Mouse (Mus musculus) heart, embryonic 11.5 days (tissue): ENCODE data around the gene Gsk3a. TPM values are rescaled to one million over a fixed set of nuclear protein-coding genes. Genes with fewer than 3 reads are reported as not detected.

Experiments
- ATAC-seq: fragments of 200-750 bp; cut with Nextera tagmentation; replicated peaks from 2 replicates; pipeline ENCODE4 v1.8.0; 2017; ENCODE audit warnings: moderate library complexity; ENCODE audit not compliant: insufficient number of reproducible peaks, low FRiP score, low TSS enrichment
- H3K27ac ChIP-seq: fragments of 300-500 bp; sonication (generic); 2 replicates; pipeline ENCODE4 v1.5.1; 2014; ENCODE audit warnings: mild to moderate bottlenecking, low read depth, low read length
- H3K27me3 ChIP-seq: fragments of 300-500 bp; sonication (generic); 2 replicates; pipeline ENCODE4 v1.6.1; 2014; ENCODE audit warnings: mild to moderate bottlenecking, low read length, mixed read lengths; ENCODE audit not compliant: control insufficient read depth, insufficient read depth
- H3K36me3 ChIP-seq: fragments of 300-500 bp; sonication (generic); 2 replicates; pipeline ENCODE4 v1.6.1; 2014; ENCODE audit warnings: mild to moderate bottlenecking, low read length, moderate library complexity, mixed read lengths; ENCODE audit not compliant: control insufficient read depth, insufficient read depth
- H3K4me1 ChIP-seq: fragments of 300-500 bp; sonication (generic); 2 replicates; pipeline ENCODE4 v1.6.1; 2014; ENCODE audit warnings: low read length; ENCODE audit not compliant: control insufficient read depth, insufficient read depth
- H3K4me2 ChIP-seq: fragments of 300-500 bp; sonication (generic); 2 replicates; pipeline ENCODE4 v1.6.1; 2014; ENCODE audit warnings: mild to moderate bottlenecking, moderate library complexity
- H3K4me3 ChIP-seq: fragments of 300-500 bp; sonication (generic); 2 replicates; pipeline ENCODE4 v1.5.1; 2014; ENCODE audit warnings: low read depth, low read length
- H3K9ac ChIP-seq: fragments of 300-500 bp; sonication (generic); 2 replicates; pipeline ENCODE4 v1.6.1; 2014; ENCODE audit warnings: mild to moderate bottlenecking, low read depth, low read length, moderate library complexity
- H3K9me3 ChIP-seq: fragments of 300-500 bp; sonication (generic); replicated peaks from 2 replicates; pipeline ENCODE4 v1.6.1; 2016; ENCODE audit warnings: low read length; ENCODE audit not compliant: control insufficient read depth
- WGBS: fragments of 180-500 bp; shearing (Covaris S2); extraction: QIAGEN DNeasy Blood & Tissue Kit; methylation state at CpG from one replicate; pipeline ENCODE4 v1.1.7; 2014; ENCODE audit not compliant: insufficient replicate concordance; 5-methylcytosine and 5-hydroxymethylcytosine counted together
- polyA plus RNA-seq: library from polyadenylated mRNA; unstranded; fragments of >200 nt; fragmentation: Nextera tagmentation; extraction: Ambion mirVana; gene quantifications from 2 replicates; pipeline ENCODE4 v1.2.1, GENCODE M21; 2014

Gsk3a gene
- polyA plus RNA-seq, 1 experiment from 2014 or later: 11.6 TPM

DNA sequence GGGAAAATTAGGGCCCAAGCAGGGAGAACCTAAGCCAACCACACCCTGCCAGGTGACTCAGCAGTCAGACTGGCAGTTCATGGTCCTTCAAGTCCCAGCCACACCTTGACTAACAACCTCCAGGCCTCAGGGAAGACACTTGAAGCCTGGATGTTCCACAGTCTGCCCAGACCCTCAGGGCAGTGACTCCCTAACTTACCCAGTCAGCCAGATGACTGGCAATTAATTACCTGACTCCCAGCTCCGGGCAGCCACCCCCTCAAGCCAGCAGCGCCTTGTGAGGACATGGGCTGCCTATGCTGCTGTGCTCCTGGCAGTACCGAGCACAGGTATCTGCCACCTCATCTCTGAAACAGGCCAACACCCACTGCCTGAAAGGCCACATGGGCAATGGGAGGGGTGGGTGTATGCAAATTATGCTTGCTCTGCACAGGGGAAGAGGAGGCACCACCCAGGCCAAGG, 28.5 kb downstream of the Gsk3a start:
- H3K9ac ChIP-seq: no peak overlapping the region
- no peak overlapping the region; the same call in 1 of the 2 replicates for H3K4me2 ChIP-seq
- H3K27ac ChIP-seq: no peak overlapping the region
- peaks cover 3% of the 10 kb centered on the region; the same call in 1 of the 2 replicates for H3K36me3 ChIP-seq
- H3K9me3 ChIP-seq: no peaks in the 10 kb centered on the region
- H3K27me3 ChIP-seq: no peaks in the 10 kb centered on the region
- 0 out of 2 replicates have a peak, but pooled peaks cover 2% of the 10 kb centered on the region for H3K4me1 ChIP-seq
- ATAC-seq: 0 out of 2 replicates have a peak, but pooled peaks have one; percentile 40
- H3K4me3 ChIP-seq: no peak overlapping the region
- WGBS: 77% methylated on average over 3 of the region's 3 CpGs

DNA sequence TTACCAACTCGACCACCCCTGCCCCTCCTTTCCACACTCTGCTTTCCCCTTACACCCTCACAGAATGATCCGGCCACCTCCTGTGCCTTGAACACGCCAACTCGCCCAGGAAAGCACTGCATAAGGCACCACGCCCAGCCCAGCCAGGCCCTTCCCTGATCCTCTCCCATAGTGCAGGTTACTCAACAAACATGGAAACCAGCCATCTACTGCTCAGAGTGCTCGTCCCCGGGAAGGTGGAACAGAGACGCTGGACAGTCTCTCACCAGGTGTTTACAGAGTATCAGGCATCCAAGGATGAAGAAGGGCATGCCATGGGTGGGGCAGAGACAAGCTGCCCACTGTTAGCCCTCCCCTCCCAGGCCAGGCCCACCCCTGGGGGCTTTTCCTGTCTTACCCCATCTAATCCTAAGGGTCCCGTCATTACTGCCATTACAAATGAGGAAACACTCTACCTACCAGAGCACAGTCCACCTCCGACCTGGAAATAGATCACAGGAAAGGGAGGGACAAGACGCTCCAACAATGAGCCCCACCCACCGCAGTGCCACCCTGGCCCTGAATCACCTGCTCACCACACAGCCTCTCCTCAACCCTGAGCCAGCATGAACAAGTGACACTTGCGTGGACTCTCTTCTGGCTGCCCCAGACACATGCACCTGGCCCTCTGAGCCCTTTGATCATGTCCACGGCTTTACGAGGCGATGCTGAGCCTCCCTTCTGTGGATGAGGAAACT, 31.4 kb downstream of the Gsk3a start:
- Histone ChIP-seq H3K9me3 (no peaks in the 10 kb centered on the region), H3K4me1 (0 out of 2 replicates have a peak, but pooled peaks cover 2% of the 10 kb centered on the region), H3K27ac (no peak overlapping the region), H3K36me3 (peaks cover 5% of the 10 kb centered on the region; the same call in 1 of the 2 replicates), H3K4me2 (no peak overlapping the region), H3K27me3 (no peaks in the 10 kb centered on the region), H3K4me3 (no peak overlapping the region), H3K9ac (no peak overlapping the region)
- ATAC-seq: no peak
- WGBS: 88% methylated on average over 16 of the region's 16 CpGs

DNA sequence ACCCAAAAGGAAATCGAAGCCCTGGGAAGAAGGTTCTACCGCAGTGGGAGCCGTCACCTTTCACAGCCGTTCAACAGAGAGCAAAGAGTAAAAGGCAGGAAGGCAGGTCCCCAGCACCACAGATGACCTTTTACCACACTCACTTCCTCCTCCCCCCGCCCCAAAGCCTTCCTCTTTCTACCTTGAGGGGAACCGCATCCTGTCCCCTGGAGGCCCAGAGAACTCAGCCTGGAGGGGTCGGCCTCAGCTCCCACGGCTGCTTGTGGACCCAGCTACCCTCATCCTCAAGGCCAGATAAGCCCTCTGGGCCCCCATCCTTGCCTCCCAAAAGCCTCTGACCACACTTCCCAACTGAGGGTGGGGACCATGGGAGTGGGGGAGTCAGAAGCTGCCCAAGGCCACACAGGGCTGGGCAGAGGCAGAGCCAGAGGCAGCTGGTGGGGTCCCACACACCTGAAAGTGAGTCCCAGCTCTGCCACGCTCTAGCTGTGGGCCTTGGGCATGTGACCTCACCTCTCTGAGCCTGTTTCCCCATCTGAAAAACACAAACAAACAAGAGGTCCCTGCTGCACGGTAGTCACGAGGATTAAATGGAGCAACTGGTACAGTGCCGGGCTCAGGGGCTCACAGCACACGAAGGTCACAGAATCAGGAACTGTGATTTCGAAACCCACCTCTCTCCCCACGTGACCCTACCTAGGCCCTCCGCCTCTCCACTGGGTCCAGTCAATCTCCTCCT, 32.1 kb downstream of the Gsk3a start:
- no peaks in the 10 kb centered on the region for H3K27me3 ChIP-seq
- ATAC-seq: no peak
- no peak overlapping the region for H3K4me2 ChIP-seq
- 0 out of 2 replicates have a peak overlapping the region, but pooled peaks have one; percentile 34 for H3K9ac ChIP-seq
- WGBS: 80% methylated on average over 16 of the region's 16 CpGs
- 0 out of 2 replicates have a peak, but pooled peaks cover 2% of the 10 kb centered on the region for H3K4me1 ChIP-seq
- H3K9me3 ChIP-seq: no peaks in the 10 kb centered on the region
- H3K4me3 ChIP-seq: no peak overlapping the region
- H3K36me3 ChIP-seq: peaks cover 4% of the 10 kb centered on the region; the same call in 1 of the 2 replicates
- no peak overlapping the region for H3K27ac ChIP-seq

DNA sequence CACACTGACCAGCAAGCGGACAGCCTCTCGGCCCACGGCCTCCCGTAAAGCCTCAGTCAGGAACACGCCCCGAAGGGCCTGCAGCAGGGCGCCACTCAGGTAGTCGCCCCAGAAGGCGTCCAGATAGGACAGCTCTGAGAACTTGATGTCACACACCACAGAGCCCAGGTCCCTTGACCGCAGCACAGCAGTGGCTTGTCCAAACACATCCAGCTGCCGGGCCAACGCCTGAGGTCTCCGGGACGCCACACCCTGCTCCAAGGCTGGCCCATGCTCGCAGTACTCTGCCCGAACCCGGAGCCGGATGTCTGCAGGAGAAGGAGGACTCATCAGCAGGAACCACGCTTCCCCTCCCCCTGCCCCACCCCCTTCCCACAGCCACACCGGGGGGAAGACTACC, 34.0 kb downstream of the Gsk3a start:
- Histone ChIP-seq H3K27ac (no peak overlapping the region), H3K27me3 (no peaks in the 10 kb centered on the region), H3K4me2 (no peak overlapping the region), H3K4me3 (no peak overlapping the region), H3K36me3 (0 out of 2 replicates have a peak, but pooled peaks cover 2% of the 10 kb centered on the region), H3K9ac (no peak overlapping the region), H3K4me1 (0 out of 2 replicates have a peak, but pooled peaks cover 2% of the 10 kb centered on the region), H3K9me3 (no peaks in the 10 kb centered on the region)
- WGBS: 85% methylated on average over 20 of the region's 20 CpGs
- ATAC-seq: no peak

DNA sequence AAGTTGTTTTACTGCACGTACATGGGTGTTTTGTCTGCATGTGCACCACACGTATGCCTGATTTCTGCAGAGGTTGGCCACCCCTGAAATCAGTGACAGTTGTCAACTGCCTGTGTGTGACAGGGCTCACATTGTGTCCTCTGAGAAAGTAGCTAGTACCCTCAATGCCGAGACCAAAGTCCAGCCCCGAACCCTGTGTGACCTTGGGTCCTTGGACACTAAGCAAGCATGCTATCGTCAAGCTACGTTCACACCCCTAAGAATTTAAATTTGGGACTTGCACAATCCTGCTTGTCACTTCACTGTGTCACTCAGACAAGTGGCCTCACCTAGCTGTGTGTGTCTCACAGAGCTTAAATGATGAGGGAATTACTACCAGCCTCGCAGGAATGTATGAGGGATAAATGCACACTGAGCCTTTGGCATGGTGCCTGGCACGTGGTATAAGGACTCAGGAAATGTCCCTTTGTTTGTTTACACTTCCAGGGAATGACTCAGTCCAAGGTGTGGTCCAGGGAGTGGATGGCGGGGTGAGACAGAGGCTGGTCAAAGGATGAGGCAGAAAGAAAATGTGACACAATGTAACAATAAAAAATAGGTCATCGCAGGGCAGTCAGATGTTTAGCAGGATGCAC, 40.1 kb downstream of the Gsk3a start:
- H3K27ac ChIP-seq: 0 out of 2 replicates have a peak overlapping the region, but pooled peaks have one; percentile 6
- WGBS: 56% methylated on average over 10 of the region's 10 CpGs
- H3K9ac ChIP-seq: no peak overlapping the region
- 0 out of 2 replicates have a peak, but pooled peaks cover 2% of the 10 kb centered on the region for H3K27me3 ChIP-seq
- 0 out of 2 replicates have a peak, but pooled peaks cover 4% of the 10 kb centered on the region for H3K4me1 ChIP-seq
- H3K4me2 ChIP-seq: no peak overlapping the region
- 0 out of 2 replicates have a peak, but pooled peaks cover 2% of the 10 kb centered on the region for H3K36me3 ChIP-seq
- ATAC-seq: no peak
- no peak overlapping the region for H3K4me3 ChIP-seq
- no peaks in the 10 kb centered on the region for H3K9me3 ChIP-seq

DNA sequence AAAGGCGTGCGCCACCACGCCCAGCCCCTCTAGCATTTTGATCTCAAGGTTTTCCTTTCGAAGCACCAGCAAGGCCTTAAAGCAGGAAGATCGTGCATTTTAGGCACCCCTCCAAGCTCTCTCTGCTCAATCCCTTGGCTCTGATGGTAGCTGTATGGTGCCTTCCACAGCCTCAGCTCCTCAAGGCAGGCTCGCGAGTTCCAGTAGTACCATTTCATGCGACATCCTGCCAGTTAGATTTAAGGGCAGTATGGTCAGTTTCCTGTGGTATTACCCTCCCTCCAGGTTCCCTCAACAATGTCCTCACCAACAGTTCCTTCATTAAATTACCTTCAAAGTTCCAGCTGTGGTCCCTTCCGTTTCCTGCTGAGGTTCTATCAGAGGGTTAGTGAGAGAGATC, 41.5 kb downstream of the Gsk3a start:
- Histone ChIP-seq H3K4me2 (no peak overlapping the region), H3K4me3 (no peak overlapping the region), H3K9ac (no peak overlapping the region), H3K27me3 (0 out of 2 replicates have a peak, but pooled peaks cover 2% of the 10 kb centered on the region), H3K27ac (no peak overlapping the region), H3K36me3 (no peaks in the 10 kb centered on the region), H3K9me3 (no peaks in the 10 kb centered on the region), H3K4me1 (0 out of 2 replicates have a peak, but pooled peaks cover 4% of the 10 kb centered on the region)
- 80% methylated on average over 9 of the region's 9 CpGs for WGBS
- ATAC-seq: no peak

DNA sequence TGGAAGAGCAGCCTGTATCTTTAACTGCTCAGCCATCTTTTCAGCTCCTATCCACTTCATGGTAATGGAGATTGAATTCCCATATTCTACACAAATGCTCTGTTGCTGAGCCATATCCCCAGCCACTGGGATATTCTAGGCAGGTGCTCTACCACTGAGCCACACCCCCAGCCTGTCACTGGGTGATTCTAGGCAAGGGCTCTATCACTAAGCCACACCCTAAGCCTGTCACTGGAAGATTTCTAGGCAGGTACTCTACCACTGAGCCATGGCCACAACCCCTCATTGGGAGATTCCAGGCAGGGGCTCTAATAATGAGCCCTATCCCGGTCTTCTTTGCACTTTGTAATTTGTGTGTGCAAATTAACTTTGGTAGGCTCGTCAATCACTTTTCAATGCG, 42.5 kb downstream of the Gsk3a start:
- Histone ChIP-seq H3K4me2 (no peak overlapping the region), H3K4me3 (no peak overlapping the region), H3K4me1 (0 out of 2 replicates have a peak, but pooled peaks cover 4% of the 10 kb centered on the region), H3K9ac (no peak overlapping the region), H3K36me3 (no peaks in the 10 kb centered on the region), H3K27ac (no peak overlapping the region), H3K9me3 (no peaks in the 10 kb centered on the region), H3K27me3 (0 out of 2 replicates have a peak, but pooled peaks cover 2% of the 10 kb centered on the region)
- peak; percentile 84 for ATAC-seq
- 70% methylated on average over 3 of the region's 3 CpGs for WGBS

DNA sequence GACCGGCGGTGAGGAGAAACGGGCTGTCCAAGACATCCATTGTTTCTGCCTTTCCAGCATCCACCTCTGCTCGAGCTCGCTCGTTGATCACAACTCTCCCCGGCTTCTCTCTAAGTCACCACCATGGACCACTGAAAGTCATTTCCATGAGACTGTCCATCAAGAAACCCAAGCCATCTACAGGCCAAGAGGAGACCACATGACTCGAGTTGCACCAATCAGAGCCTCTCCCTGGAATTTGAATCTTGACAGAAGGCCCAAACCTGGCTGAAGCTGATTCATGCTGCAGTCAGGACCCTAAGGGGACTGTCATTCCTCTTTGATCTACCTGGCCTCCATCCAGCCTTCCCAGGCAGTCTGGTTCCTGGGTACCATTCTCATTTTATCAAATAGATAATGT, 45.5 kb downstream of the Gsk3a start:
- H3K4me2 ChIP-seq: no peak overlapping the region
- H3K9ac ChIP-seq: no peak overlapping the region
- H3K4me1 ChIP-seq: no peaks in the 10 kb centered on the region
- no peaks in the 10 kb centered on the region for H3K36me3 ChIP-seq
- H3K4me3 ChIP-seq: no peak overlapping the region
- 64% methylated on average over 8 of the region's 8 CpGs for WGBS
- H3K27me3 ChIP-seq: 0 out of 2 replicates have a peak, but pooled peaks cover 2% of the 10 kb centered on the region
- ATAC-seq: no peak
- H3K27ac ChIP-seq: no peak overlapping the region
- H3K9me3 ChIP-seq: no peaks in the 10 kb centered on the region
